Mouse (Mus musculus): ENCODE data around the gene Med12l.

Med12l gene

GRCm38 (mm10) chr3:59176871-59177270, 171.2 kb downstream of the Med12l start:
- DNase-seq (ENCODE audit: extremely low read depth, low read depth, low spot score), result no peak

GRCm38 (mm10) chr3:59181134-59181533, 175.5 kb downstream of the Med12l start:
- DNase-seq (ENCODE audit: extremely low read depth, low read depth, low spot score), result no peak

GRCm38 (mm10) chr3:59182129-59182528, 176.5 kb downstream of the Med12l start:
- DNase-seq (ENCODE audit: extremely low read depth, low read depth, low spot score), result no peak

GRCm38 (mm10) chr3:59185662-59186061, 180.0 kb downstream of the Med12l start:
- no peak for DNase-seq (ENCODE audit: extremely low read depth, low read depth, low spot score)

- DNase-seq (ENCODE audit: extremely low read depth, low read depth, low spot score), result no peak
These were observed 181.7 kb downstream of the Med12l start for GRCm38 (mm10) chr3:59187336-59187735.

- DNase-seq (ENCODE audit: extremely low read depth, low read depth, low spot score), result no peak
These were observed 186.0 kb downstream of the Med12l start for GRCm38 (mm10) chr3:59191674-59192073.

- no peak for DNase-seq (ENCODE audit: extremely low read depth, low read depth, low spot score)
These were observed 188.5 kb downstream of the Med12l start for GRCm38 (mm10) chr3:59194099-59194498.

GRCm38 (mm10) chr3:59194938-59195337, 189.3 kb downstream of the Med12l start, which contains the start of gene Gpr87:
Gpr87 (minus strand) TSS chr3:59195104.
- no peak for DNase-seq (ENCODE audit: extremely low read depth, low read depth, low spot score)

GRCm38 (mm10) chr3:59197329-59197948, 191.8 kb downstream of the Med12l start:
- no peak for DNase-seq (ENCODE audit: extremely low read depth, low read depth, low spot score)

GRCm38 (mm10) chr3:59203802-59204520, 198.3 kb downstream of the Med12l start:
- DNase-seq (ENCODE audit: extremely low read depth, low read depth, low spot score), result no peak

- DNase-seq (ENCODE audit: extremely low read depth, low read depth, low spot score), result no peak
These were observed 199.3 kb downstream of the Med12l start for GRCm38 (mm10) chr3:59204719-59205503.

GRCm38 (mm10) chr3:59205941-59206340, 200.3 kb downstream of the Med12l start:
- DNase-seq (ENCODE audit: extremely low read depth, low read depth, low spot score), result no peak

- no peak for DNase-seq (ENCODE audit: extremely low read depth, low read depth, low spot score)
These were observed 203.3 kb downstream of the Med12l start for GRCm38 (mm10) chr3:59208650-59209548.

GRCm38 (mm10) chr3:59210089-59210488, 204.5 kb downstream of the Med12l start:
- no peak for DNase-seq (ENCODE audit: extremely low read depth, low read depth, low spot score)

- no peak for DNase-seq (ENCODE audit: extremely low read depth, low read depth, low spot score)
These were observed 205.1 kb downstream of the Med12l start, which contains the start of gene P2ry13 for GRCm38 (mm10) chr3:59210727-59211126. P2ry13 (minus strand) TSS chr3:59210882.

GRCm38 (mm10) chr3:59211784-59212183, 206.2 kb downstream of the Med12l start:
- no peak for DNase-seq (ENCODE audit: extremely low read depth, low read depth, low spot score)

- no peak for DNase-seq (ENCODE audit: extremely low read depth, low read depth, low spot score)
These were observed 206.8 kb downstream of the Med12l start for GRCm38 (mm10) chr3:59212404-59212803.

- DNase-seq (ENCODE audit: extremely low read depth, low read depth, low spot score), result peak; percentile 18
These were observed 211.6 kb downstream of the Med12l start for GRCm38 (mm10) chr3:59217211-59217610.

- DNase-seq (ENCODE audit: extremely low read depth, low read depth, low spot score), result no peak
These were observed 213.7 kb downstream of the Med12l start for GRCm38 (mm10) chr3:59219326-59219725.

GRCm38 (mm10) chr3:59222303-59222702, 216.7 kb downstream of the Med12l start:
- no peak for DNase-seq (ENCODE audit: extremely low read depth, low read depth, low spot score)

GRCm38 (mm10) chr3:59225411-59225810, 219.8 kb downstream of the Med12l start:
- DNase-seq (ENCODE audit: extremely low read depth, low read depth, low spot score), result no peak

Measured in fat pad, adult 2 months (tissue).